Mouse (Mus musculus) activated CD4-positive, CD25-positive, alpha-beta regulatory T cell, adult 9 weeks (primary cell): ENCODE measurements around the gene Lmntd2. TPM values are rescaled to one million over a fixed set of nuclear protein-coding genes. Genes with fewer than 3 reads are reported as not detected.

Experiments used
- polyA plus RNA-seq: library from polyadenylated mRNA; unstranded; fragments of 100-300 nt; shearing (Covaris generic); gene quantifications from one replicate; pipeline ENCODE4 v1.2.1, GENCODE M21; 2017

Lmntd2 gene
- 14.3 TPM for polyA plus RNA-seq

GRCm38 (mm10) chr7:141213605-141214235 is at the start of gene Lmntd2:
Gene Lmntd2 (minus strand): TSS chr7:141214080.

GRCm38 (mm10) chr7:141228279-141229067 is 14.6 kb upstream of the Lmntd2 start, which contains the start of gene Phrf1:
Gene Phrf1 (plus strand): TSS chr7:141228784.

GRCm38 (mm10) chr7:141215101-141215879 is 1.4 kb upstream of the Lmntd2 start, which contains the start of gene Rassf7:
Gene Rassf7 (plus strand): TSS chr7:141215860.

GRCm38 (mm10) chr7:141193948-141194347 is 19.9 kb downstream of the Lmntd2 start, which contains the start of the genes Hras and Lrrc56:
Gene Hras (minus strand): TSS chr7:141194005.
Gene Lrrc56 (plus strand): TSS chr7:141194157.

GRCm38 (mm10) chr7:141172116-141173006 is 41.5 kb downstream of the Lmntd2 start, which contains the start of gene Rnh1:
Gene Rnh1 (minus strand): TSS chr7:141172857.

Other genes with a start within 250 kb of the Lmntd2 start
- not detected for gene Ifitm1, start 246.9 kb downstream of the Lmntd2 start, polyA plus RNA-seq
- 16.4 TPM for gene Ifitm3, start 203.3 kb downstream of the Lmntd2 start, polyA plus RNA-seq
- not detected for gene Ifitm6, start 196.2 kb downstream of the Lmntd2 start, polyA plus RNA-seq
- gene Gm17387, start 184.9 kb downstream of the Lmntd2 start, polyA plus RNA-seq = not detected
- 13.8 TPM for gene B4galnt4, start 153.0 kb downstream of the Lmntd2 start, polyA plus RNA-seq
- 330 TPM for gene Pkp3, start 135.9 kb downstream of the Lmntd2 start, polyA plus RNA-seq
- 240 TPM for gene Sigirr, start 113.5 kb downstream of the Lmntd2 start, polyA plus RNA-seq
- 0.54 TPM for gene Ano9, start 96.3 kb downstream of the Lmntd2 start, polyA plus RNA-seq
- gene Ptdss2, start 91.7 kb downstream of the Lmntd2 start, polyA plus RNA-seq = 17.4 TPM
- gene Rnh1, start 41.2 kb downstream of the Lmntd2 start, polyA plus RNA-seq = 160 TPM
- gene Hras, start 20.1 kb downstream of the Lmntd2 start, polyA plus RNA-seq = 4.6 TPM
- 3.6 TPM for gene Lrrc56, start 19.9 kb downstream of the Lmntd2 start, polyA plus RNA-seq
- gene Rassf7, start 1.8 kb upstream of the Lmntd2 start, polyA plus RNA-seq = 22.1 TPM
- 130 TPM for gene Phrf1, start 14.7 kb upstream of the Lmntd2 start, polyA plus RNA-seq
- 110 TPM for gene Irf7, start 52.4 kb upstream of the Lmntd2 start, polyA plus RNA-seq
- not detected for gene Cdhr5, start 62.7 kb upstream of the Lmntd2 start, polyA plus RNA-seq
- not detected for gene Sct, start 65.1 kb upstream of the Lmntd2 start, polyA plus RNA-seq
- gene Drd4, start 77.9 kb upstream of the Lmntd2 start, polyA plus RNA-seq = not detected
- 14.8 TPM for gene Deaf1, start 113.6 kb upstream of the Lmntd2 start, polyA plus RNA-seq
- 37.9 TPM for gene Tmem80, start 113.7 kb upstream of the Lmntd2 start, polyA plus RNA-seq
- not detected for gene Eps8l2, start 124.8 kb upstream of the Lmntd2 start, polyA plus RNA-seq
- gene Taldo1, start 178.1 kb upstream of the Lmntd2 start, polyA plus RNA-seq = 364 TPM
- gene Gatd1, start 200.1 kb upstream of the Lmntd2 start, polyA plus RNA-seq = 82.8 TPM
- gene Cend1, start 215.4 kb upstream of the Lmntd2 start, polyA plus RNA-seq = 0.38 TPM
- 75.3 TPM for gene Slc25a22, start 223.8 kb upstream of the Lmntd2 start, polyA plus RNA-seq
- 10.2 TPM for gene Pidd1, start 229.9 kb upstream of the Lmntd2 start, polyA plus RNA-seq
- gene Rplp2, start 233.3 kb upstream of the Lmntd2 start, polyA plus RNA-seq = 1,938 TPM
- 87.0 TPM for gene Pnpla2, start 241.1 kb upstream of the Lmntd2 start, polyA plus RNA-seq
- 0.62 TPM for gene Cracr2b, start 247.0 kb upstream of the Lmntd2 start, polyA plus RNA-seq